Mouse (Mus musculus) adrenal gland, adult (tissue): Measurements from ENCODE around the gene Cyp2c65.
"Not testable (repeated sequence)": the region's sequence is repeated elsewhere in the genome, so short reads cannot be mapped to it uniquely, and the experiment has no call there.

ENCODE experiments used
- DNase-seq, 2 experiments: peaks; one replicate each; pipeline ENCODE4 v3.0.0; 2022 to 2023; ENCODE audit warnings: low spot score in 1 of 2; ENCODE audit not compliant: inconsistent age in 2 of 2

Cyp2c65 gene

DNA sequence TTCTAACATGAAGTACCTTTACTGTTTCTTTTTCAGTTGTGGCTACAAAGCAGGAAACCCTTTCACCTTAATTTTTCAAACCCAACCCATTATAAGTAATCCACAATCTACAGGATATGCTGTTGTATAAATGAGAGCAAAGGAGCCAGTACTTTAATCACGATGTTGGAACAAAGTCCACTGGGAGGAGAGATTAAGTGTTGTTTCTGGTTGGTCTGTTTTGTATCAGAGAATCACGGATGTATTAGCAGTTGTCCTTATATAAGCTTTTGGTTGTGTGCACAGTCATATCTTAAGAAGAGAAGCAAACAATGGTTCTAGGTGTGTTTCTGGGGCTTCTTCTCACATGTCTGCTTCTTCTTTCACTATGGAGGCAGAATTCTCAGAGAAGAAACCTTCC, at the start of gene Cyp2c65:
TSS of gene Cyp2c65 (plus strand) at position 297 of the 400 bp plus-strand sequence.
- DNase-seq: no peak

DNA sequence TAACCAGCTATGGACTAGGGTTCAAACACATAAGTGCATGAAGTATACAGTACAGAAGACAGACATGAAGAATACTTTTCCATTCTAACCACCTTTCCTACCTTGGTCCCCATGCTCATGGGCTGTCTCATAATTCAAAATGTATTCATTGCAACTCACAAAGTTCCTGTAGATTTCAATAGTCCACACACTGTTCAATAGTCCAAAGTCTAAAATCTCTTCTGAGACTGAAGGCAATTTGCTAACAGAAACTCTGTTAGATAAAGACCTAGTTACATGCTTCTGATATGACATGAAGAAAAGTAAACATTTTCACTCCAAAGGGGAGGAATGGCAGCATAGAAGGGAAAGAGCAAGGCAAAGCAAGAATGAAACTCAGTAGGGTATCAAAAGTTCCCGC, 2.9 kb upstream of the Cyp2c65 start:
- DNase-seq: no peak

GRCm38 (mm10) chr19:39098779-39099178, 38.0 kb downstream of the Cyp2c65 start:
- DNase-seq: not testable (repeated sequence)

GRCm38 (mm10) chr19:39113644-39114043, 52.8 kb downstream of the Cyp2c65 start, which contains the start of gene Cyp2c66:
Gene Cyp2c66 (plus strand): TSS chr19:39113898.
- no peak for DNase-seq
